Mouse (Mus musculus) CD4-positive, CD25-positive, alpha-beta regulatory T cell, adult 4 months (primary cell): Measurements from ENCODE around the gene Ccnf. TPM values are rescaled to one million over a fixed set of nuclear protein-coding genes. Genes with fewer than 3 reads are reported as not detected.

Experiments
- ATAC-seq: one replicate; pipeline ENCODE4 v1.8.0; 2017
- polyA plus RNA-seq, 2 experiments: library from polyadenylated mRNA; unstranded; fragments of 100-300 nt; shearing (Covaris generic); gene quantifications; one replicate each; pipeline ENCODE4 v1.2.1; 2017

Gene Ccnf
- polyA plus RNA-seq, 2 experiments from 2014 or later = 4.1 to 6.6 TPM

DNA sequence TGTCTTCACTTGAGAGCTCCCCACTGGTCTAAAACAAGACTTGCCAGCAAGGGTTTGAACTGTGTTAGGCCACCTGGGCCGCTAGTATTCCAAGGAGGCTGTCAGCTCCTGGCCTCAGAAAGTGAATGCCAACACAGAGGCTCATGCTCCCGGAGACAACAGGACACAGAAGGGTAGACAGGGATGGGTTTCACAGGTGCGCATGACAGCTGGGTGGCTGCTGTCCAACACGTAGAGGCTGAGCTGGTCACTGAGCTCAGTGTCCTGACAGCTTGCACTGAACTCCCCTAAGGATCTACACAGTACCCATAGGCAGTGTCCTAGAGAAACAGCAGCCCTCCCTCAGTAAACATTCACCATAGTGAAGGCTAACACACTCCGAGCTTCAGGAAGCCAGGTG, 27.8 kb downstream of the Ccnf start:
- ATAC-seq = no peak

DNA sequence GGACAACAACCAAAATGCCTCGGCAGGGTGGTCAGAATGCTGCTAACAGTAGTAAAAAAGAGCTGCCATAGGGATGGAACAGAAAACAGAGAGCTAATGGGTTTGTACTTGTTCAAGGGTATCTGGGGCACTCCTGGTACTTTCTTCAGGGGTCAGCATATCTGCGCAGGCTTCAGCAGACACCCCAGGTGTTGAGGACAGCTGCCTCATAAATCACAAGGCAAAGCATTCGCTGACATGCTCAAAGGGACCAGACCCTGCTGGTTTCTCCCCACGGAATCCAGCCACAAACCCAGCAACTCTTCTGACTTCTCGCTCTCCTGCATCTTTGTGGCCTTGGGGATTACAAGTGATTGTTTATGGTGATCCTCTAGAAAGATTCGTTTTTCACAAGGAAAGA, 28.6 kb downstream of the Ccnf start:
- no peak for ATAC-seq

DNA sequence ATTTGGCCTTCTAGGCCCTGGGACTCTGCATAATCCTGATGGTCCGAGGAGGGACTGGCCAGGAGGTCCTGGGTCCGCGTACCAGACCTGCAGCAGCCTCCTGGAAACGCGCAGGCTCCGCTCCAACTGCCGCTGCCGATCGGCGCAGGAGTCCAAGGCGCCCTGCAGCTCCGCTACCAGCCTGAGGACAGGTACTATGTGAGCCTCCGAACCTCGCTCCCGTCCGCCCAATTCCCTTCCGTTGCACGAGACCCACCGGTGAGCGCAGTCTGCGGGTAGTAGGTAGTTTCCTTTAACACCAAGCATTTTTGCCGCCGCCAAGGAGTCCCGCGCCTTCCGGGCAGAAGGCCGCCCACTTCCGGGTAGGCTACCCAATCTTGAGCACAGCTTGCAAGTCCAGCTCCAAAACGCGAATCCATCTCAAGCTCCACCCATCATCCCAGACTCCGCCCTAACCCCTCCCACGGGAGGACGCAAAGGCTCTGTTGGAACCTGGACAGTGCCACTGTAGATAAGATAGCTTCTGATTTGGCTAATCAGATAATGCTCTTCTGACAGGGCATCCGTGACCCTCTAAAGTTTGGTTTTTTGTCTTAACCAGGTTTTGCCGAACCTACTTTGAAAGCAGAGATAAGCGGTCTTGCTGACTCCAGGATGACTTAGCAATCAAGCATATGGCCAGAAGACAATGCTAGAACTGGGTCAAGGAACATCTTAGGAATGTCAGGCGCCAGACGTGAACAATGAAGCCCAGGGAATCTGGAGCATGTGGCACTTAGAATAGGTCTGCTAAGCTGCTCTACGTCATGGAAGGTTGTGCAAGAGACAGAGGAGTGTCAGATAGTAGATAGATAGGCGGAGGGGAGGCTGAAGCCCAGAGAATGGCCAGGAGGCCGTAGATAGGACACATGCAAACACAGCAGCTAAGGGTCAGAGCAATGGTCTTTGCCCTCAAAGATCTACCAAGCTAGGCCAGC, 30.6 kb downstream of the Ccnf start, which contains the start of gene Tedc2:
Tedc2 (minus strand) TSS at position 417 of the 977 bp plus-strand sequence.
- ATAC-seq = peak; percentile 99

GRCm38 (mm10) chr17:24216836-24217235, 34.4 kb downstream of the Ccnf start:
- ATAC-seq = no peak

DNA sequence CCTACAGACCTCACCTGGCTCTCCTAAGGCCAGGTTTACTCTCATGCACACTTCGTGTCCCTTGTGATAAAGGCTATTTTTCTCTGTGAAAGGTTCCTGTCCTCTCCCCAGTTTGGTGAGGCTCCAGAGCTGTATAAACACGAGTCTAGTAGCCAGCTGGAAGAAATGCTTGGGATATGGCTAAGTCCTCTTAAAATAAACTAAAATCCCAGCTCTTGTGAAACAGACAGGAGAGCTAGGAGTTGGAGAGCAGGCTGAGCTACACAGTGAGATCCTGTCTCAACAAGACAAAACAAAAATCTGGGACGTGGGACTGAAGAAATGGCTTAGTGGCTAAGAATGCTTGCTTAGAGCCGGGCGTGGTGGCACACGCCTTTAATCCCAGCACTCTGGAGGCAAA, 38.1 kb downstream of the Ccnf start:
- ATAC-seq = no peak

DNA sequence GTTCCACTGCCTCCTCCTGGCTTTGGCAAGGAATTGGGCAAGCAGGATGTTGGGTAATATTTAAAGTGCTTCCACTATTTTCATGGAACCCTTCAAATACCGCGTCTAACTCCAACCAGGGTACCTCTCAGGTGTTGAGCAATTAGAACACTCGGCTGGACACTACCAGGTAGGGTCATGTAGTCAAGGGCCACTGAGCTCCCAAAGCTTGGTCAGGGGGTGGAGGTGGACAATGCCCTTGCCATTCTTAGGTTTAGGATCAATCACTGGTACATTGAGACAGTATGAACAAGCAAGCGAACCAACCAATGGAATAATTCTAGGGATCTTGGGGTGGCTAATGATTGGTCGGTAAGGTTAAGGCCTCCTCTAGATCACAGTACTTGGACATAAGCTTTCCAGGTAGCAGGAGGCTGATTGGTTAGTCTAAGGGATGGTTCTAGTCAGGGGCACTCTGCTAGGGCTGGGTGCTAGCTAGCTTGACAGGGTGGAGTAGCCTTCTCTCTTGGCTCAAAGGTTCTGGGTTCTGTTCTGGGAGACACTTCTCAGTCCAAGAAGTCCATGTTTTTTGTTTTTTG, 38.8 kb downstream of the Ccnf start:
- ATAC-seq = no peak

GRCm38 (mm10) chr17:24211631-24212440, 39.4 kb downstream of the Ccnf start:
- ATAC-seq = peak; percentile 73

- no peak for ATAC-seq
Measured at GRCm38 (mm10) chr17:24210591-24210990, 40.7 kb downstream of the Ccnf start.

GRCm38 (mm10) chr17:24209916-24210240, 41.4 kb downstream of the Ccnf start:
- no peak for ATAC-seq

DNA sequence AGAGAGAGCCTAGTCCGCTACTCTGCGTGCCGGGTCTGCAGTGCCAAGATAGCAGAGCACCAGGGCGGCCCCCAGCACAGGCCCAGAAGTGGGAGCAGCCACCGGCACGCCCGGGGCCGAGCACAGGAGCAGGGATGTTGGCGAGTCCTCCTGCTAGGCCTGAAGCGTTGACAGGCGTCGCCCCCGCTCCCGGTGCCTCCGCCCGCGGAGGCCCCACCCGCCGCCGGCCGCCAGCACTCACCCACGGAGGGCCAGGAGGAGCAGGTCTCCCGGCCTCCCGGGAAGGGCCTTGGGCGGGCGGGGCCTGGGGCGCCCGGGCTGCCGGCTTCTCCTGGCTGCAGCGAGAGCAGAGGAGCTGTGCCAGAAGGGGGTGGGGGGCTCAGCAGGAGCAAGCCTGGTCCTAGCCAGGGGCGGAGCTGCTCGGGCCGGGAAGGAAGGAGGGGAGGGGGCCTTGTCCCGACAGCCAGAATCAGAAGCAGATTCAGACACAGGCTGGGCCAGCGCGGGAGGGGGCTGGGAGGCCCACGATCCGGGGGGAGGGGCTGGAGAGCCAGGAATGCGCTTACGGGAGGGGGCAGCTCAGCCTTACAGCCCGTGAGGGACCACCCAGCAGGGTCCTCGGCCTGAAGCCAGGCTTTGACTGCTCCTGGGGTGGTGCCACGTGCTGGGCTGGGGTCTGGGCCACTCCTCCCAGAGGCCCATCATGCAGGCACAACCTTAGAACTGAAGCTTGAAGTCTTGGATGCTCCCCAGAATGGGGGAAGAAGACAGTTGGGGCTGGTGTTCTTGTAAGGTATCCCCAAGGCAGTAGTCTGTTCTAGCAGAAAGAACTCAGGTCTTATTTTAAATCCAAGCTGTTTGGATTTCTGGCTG, 42.0 kb downstream of the Ccnf start, which contains the start of gene Ntn3:
Ntn3 (minus strand) TSS at position 489 of the 873 bp plus-strand sequence.
- no peak for ATAC-seq

- ATAC-seq = no peak
Measured at GRCm38 (mm10) chr17:24208641-24209042, 42.6 kb downstream of the Ccnf start.

- no peak for ATAC-seq
Measured at GRCm38 (mm10) chr17:24207768-24208640, 43.3 kb downstream of the Ccnf start.

DNA sequence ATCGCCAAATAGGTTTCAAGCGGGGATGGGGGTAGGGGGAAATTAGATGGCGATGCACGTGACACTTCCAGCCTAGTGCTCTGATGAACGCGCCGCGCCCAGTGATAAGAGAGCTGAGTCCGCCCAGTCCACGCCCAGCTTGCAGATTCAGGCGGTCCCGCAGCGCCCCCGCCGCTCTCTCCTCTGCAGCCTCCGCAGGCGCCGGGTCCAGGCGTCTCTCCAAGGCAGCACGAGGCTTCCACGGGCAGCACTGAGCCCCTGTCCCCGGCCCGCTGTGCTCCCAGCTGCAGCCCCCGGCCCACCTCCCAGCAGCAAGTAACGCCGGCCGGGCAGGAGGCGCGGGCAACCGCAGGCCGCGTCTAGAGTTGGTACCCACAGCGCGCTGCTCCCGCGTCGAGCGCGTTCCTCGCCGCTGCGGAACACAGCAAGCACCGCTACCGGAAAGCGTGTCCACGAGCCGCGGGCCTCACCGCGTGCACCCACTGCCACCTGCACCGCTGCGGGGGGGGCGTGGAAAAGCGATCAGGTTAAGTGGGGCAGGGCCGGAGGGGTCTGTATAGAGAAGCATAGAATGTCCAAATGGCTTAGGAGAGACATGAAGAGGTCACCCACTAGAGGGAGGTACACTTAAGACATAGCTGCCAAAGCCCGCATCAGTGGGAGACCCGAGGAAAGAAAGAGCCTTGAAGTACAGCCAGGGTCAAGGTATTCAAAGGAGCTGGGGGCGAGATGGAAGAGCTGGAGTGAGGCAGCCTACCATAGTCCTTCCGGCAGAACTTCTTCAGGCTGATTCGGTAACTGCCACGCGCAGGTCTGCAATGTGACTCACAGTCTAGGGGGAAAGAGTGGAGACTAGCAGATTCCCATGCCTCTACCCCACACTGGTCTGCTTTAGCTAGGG, 44.6 kb downstream of the Ccnf start:
- peak; percentile 63 for ATAC-seq

DNA sequence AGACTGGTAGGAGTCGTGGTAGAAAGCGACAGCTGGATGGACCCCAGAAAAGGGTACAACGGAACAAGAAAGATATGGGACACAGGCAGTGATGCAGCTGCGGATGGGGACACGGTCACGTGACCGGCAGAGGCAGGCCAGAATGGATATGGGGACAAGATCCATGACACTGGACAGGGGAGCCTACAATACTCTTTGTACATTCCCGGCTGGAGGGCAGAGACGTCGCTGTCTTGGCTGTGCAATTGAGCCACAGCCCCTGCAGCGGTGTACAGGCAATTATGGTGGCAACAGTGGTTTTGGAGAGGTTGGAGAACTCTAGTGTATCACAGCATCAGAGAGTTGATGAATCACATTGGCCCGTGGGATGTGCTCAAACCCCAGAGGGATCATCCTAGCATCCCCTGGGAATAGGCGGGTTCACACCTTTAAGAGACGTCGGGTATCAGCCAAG, 45.3 kb downstream of the Ccnf start:
- ATAC-seq = peak; percentile 33

DNA sequence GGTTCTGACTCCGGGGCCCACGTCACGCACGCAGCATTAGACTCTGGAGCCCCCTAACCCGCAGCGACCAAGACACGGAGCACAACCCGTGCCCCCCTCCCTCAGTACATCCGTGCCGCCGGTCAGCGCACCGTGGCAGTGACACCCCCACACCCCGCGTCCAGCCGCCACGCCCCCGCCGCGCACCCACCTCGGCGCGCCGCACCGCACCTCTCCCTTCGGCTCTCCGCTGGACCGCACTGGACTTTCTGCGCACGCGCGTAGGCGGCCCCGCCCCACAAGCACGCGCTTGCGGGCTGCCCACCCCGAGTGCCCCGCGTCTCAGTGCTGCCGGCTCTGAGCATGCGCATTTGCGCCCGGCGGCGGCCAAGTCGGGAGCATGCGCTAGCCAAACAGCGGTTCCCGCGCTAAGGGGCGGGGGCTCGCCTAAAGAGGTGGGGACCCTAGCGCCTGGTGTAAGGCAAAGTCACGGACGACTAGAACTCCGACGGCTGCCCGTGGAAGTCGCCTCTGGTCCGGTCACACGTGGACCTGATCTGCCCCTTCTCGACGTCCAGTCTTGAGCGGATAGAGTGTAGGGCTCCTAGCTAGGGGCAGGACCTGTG, 45.9 kb downstream of the Ccnf start, which contains the start of gene Tbc1d24:
Tbc1d24 (minus strand) TSS at position 279 of the 605 bp plus-strand sequence.
- peak; percentile 56 for ATAC-seq

DNA sequence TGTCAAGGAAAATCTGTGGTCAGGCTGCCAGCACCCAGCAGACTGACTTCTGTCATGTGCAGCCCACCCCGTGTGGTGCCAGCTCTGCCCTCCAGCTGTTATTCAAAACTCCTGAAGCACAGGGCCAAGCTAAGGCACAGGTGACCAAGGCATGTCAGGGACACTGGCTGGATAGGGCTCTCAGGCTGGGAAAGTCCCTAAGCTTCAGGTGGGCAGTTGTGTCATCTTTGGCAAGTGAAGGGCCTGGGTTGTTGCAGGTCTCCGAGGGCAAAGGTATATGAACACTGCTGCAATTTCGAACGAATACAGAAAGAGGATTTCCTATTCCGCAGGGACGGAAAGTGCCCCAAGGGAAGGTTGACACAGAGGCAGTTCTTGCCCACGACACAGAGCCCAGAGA, 46.4 kb downstream of the Ccnf start:
- no peak for ATAC-seq

GRCm38 (mm10) chr17:24203611-24204534, 47.4 kb downstream of the Ccnf start:
- ATAC-seq = no peak

DNA sequence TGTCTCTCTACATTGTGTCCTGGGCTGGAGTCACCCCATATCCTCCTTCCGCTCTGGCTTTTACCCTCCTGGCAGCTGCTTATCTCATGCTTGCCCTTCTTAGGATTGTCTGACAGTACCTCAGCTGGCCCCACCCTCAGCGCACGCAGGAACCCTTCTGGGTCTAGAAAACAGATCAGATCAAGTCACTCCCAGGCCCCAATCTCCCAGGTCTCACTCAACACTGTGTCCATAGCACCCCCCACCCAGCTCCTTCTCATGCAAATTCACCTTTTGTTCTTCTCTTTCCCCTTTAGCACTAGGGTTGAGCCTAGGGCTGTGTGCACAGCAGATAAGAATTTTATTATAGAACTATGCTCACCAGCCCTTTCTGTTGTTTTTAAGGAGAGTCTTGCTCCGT, 48.2 kb downstream of the Ccnf start:
- ATAC-seq = no peak
